Mouse (Mus musculus): ENCODE measurements at regions not wholly inside any gene's neighbourhood (a gene's known extent, or its start where the extent isn't known, plus 50 kb on each side); places are given as distances from the start of the nearest gene placed in this dataset.

DNA sequence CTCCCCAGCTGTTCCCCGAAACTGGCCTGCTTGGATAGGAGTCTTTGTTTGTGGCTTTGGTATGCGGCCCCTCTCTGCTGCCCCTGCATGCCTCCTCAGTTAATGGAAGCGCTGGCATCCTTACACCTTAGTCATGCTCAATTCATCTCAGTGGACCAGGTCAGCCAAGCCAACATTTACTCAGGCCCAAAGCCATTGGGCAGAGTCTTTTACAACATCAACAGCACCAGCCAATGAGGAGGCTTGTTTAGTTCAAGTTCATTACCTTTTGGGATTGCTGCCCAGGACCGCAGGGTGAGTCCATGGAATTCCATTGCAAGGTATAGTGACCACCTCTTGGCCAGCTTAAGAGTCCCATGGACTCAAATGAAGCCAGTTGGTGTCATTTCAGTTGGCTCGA, 134.5 kb downstream of the Wnt5a start:
- TF ChIP-seq POLR2A (IDR thresholded peaks at IDR 0.05; ENCODE audit: borderline replicate concordance, insufficient read depth, low read length): no peak
- TF ChIP-seq CTCF (IDR thresholded peaks at IDR 0.05; ENCODE audit: borderline replicate concordance, insufficient read depth, low read depth, low read length): no peak

Data from cerebellum, adult 2 months (tissue).